Mouse (Mus musculus) hindbrain, embryonic 10.5 days (tissue): ENCODE results near the gene Tgif2. TPM values are rescaled to one million over a fixed set of nuclear protein-coding genes. Genes with fewer than 3 reads are reported as not detected.
A peak's percentile ranks its signal among the peaks of the same experiment; 100 is the strongest.
"Not testable (repeated sequence)": the region's sequence is repeated elsewhere in the genome, so short reads cannot be mapped to it uniquely, and the experiment has no call there.

ENCODE experiments used
- DNase-seq: peaks from one replicate; pipeline ENCODE4 v3.0.0-alpha.2; 2017; ENCODE audit warnings: low spot score
- H3K27ac ChIP-seq: fragments of 300-500 bp; sonication (generic); 2 replicates; pipeline ENCODE4 v1.5.1; 2016; ENCODE audit warnings: mild to moderate bottlenecking, moderate library complexity
- H3K27me3 ChIP-seq: fragments of 300-500 bp; sonication (generic); 2 replicates; pipeline ENCODE4 v1.6.1; 2016; ENCODE audit warnings: mild to moderate bottlenecking; ENCODE audit not compliant: poor library complexity, insufficient read depth, severe bottlenecking
- H3K36me3 ChIP-seq: fragments of 300-500 bp; sonication (generic); 2 replicates; pipeline ENCODE4 v1.6.1; 2016; ENCODE audit warnings: mild to moderate bottlenecking, moderate library complexity
- H3K4me1 ChIP-seq: fragments of 300-500 bp; sonication (generic); replicated peaks from 2 replicates; pipeline ENCODE4 v1.6.1; 2016; ENCODE audit warnings: mild to moderate bottlenecking
- H3K4me3 ChIP-seq: fragments of 300-500 bp; sonication (generic); 2 replicates; pipeline ENCODE4 v1.5.1; 2016; ENCODE audit warnings: mild to moderate bottlenecking, moderate library complexity
- H3K9me3 ChIP-seq: fragments of 300-500 bp; sonication (generic); 2 replicates; pipeline ENCODE4 v1.6.1; 2016; ENCODE audit warnings: mild to moderate bottlenecking, moderate library complexity
- WGBS: fragments of 180-500 bp; shearing (Covaris S2); methylation state at CpG from one replicate; pipeline ENCODE4 v1.1.7; 2016; 5-methylcytosine and 5-hydroxymethylcytosine counted together
- polyA plus RNA-seq: library from polyadenylated mRNA; unstranded; fragments of >200 nt; fragmentation: Nextera tagmentation; extraction: Ambion mirVana; gene quantifications from 2 replicates; pipeline ENCODE4 v1.2.1, GENCODE M21; 2016

Gene Tgif2
- 88.4 and 90.3 TPM in 2 replicates for polyA plus RNA-seq

DNA sequence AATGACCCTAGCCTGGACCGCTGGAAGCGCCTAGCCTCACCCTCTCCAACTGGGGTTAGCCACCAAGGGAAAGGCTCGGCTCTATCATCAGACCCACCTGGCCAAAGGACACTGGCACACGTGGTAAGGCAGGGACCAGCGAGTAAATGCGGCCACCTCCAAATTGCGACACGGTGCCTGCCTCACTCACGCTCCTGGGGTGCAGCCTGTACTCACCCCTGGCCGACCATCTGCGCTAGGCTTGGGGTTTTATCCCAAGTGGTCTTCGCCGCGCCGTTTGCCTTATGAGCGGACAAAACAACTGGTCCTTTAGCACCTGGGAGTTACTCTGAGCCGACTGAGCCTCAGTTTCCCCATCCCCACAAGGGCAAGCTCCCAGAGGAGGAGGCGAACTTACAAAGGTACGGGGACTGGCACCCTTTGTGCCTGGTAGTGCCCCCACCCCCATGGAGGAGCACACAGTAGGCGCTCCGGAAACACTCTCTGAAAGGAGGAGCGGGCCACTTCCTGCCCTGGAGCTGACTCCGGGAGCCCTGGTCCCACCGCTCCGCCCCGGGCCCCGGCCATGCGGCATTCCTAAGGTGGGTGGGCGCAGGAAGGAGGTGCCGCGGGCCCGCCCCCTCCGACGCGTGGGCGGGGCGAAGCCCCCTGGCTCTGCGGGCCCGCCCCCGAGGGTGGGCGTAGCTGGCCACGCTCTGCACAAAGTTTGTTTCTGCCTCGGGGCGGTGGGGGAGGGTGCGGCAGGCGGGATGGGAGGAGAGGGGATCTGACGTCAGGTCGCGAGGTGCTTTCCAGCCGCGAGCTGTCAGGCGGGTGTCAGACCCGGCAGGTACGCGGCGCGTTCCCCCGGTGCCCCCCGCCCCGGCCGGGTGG is at the start of gene Tgif2:
Tgif2 (plus strand) TSS at position 689 of the 873 bp plus-strand sequence.
- Histone ChIP-seq H3K36me3 (peaks cover 43% of the 10 kb centered on the region), H3K4me1 (peaks cover 52% of the 10 kb centered on the region), H3K27ac (peak within 1 kb of the TSS; percentile 98), H3K4me3 (peak within 1 kb of the TSS; percentile 96), H3K27me3 (no peaks in the 10 kb centered on the region), H3K9me3 (no peaks in the 10 kb centered on the region)
- DNase-seq: peak; percentile 96
- 1% methylated on average over 61 of the region's 61 CpGs for WGBS

DNA sequence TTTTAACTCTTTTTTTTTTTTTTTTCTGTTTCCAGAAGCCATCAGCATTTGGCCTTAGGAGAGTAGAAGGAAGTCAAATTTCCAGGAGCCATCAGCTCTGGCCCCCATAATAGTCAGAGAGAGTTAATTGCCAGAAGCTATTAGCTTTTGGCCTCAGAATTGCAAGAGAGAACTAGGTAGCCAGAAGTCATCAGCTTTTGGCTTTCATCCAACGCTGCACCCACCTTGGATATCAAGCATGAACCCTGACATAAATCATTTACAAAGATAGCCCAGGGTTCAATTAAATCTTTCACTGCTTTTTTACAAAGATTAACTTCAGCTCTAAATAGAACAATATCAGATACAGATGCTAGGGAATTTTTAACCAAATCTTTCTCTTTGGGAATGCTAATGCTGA is 41.3 kb upstream of the Tgif2 start:
- Histone ChIP-seq H3K36me3 (no peaks in the 10 kb centered on the region), H3K27me3 (no peaks in the 10 kb centered on the region), H3K4me3 (no peak overlapping the region), H3K9me3 (no peaks in the 10 kb centered on the region), H3K27ac (no peak overlapping the region), H3K4me1 (no peaks in the 10 kb centered on the region)
- DNase-seq: no peak
- 93% methylated on average over 1 of the region's 1 CpGs for WGBS

DNA sequence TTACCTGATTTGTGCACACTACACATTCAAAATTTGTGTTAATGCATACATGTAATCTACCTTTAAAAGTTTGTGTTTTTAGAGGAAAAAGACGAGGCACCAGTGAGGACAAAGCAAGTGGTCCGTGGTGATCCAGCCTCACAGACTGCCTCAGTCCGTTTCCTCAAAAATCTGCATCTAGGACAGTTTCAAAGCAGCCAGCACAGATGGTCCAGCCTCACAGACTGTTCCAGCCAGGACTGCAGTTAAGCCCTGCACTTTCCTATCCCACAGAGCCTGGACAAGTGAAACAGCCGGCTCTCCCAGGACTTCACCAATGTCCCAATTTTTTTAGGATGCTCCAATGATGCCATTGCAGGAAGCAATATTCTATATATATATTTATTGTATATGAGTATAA is 38.8 kb upstream of the Tgif2 start:
- H3K9me3 ChIP-seq: no peaks in the 10 kb centered on the region
- no peak overlapping the region for H3K27ac ChIP-seq
- H3K27me3 ChIP-seq: no peaks in the 10 kb centered on the region
- no peaks in the 10 kb centered on the region for H3K4me1 ChIP-seq
- no peak overlapping the region for H3K4me3 ChIP-seq
- no peak for DNase-seq
- H3K36me3 ChIP-seq: no peaks in the 10 kb centered on the region
- 77% methylated on average over 4 of the region's 4 CpGs for WGBS

DNA sequence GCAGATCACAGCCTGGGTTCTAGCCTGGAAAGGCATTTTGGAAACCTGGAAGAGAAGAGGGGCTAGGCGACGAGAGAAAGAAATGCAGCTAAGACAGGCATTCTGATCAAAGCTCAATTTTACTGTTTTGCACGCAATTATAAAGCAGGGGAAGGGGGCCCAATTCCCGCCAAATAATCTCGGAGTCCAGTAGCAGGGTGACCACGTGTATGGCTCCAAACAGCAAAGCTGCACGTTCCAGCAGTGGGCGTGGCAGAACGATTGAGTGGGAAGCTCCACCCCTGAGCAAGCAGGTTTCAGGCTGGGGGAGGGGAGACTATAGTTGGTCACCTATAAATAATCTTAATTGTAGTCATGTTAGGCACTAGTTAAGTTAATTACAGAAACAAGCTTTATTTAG is 37.7 kb upstream of the Tgif2 start:
- not testable (repeated sequence) for H3K4me1 ChIP-seq, DNase-seq, H3K27ac ChIP-seq, H3K27me3 ChIP-seq, H3K36me3 ChIP-seq, H3K4me3 ChIP-seq, H3K9me3 ChIP-seq
- WGBS: 58% methylated on average over 9 of the region's 9 CpGs

- H3K9me3 ChIP-seq: no peaks in the 10 kb centered on the region
- no peak for DNase-seq
- H3K4me3 ChIP-seq: no peak overlapping the region
- no peaks in the 10 kb centered on the region for H3K36me3 ChIP-seq
- 74% methylated on average over 4 of the region's 4 CpGs for WGBS
- no peak overlapping the region for H3K27ac ChIP-seq
- no peaks in the 10 kb centered on the region for H3K27me3 ChIP-seq
- no peaks in the 10 kb centered on the region for H3K4me1 ChIP-seq
Measured at GRCm38 (mm10) chr2:156803698-156804372, 36.0 kb upstream of the Tgif2 start.

DNA sequence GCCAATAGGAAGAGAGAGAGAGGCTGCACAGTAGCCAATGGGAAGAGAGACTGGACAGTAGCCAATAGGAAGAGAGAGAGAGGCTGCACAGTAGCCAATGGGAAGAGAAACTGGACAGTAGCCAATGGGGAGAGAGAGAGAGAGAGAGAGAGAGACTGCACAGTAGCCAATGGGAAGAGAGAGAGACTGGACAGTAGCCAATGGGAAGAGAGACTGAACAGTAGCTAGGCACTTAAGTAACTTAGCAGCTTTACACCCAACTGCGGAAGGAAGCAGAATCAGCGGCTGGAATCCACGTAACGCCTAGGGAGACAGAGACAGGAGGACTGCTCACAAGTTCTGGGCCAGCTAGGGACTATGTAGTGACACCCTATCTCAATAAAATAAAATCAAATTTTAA is 35.2 kb upstream of the Tgif2 start:
- Histone ChIP-seq H3K36me3 (no peaks in the 10 kb centered on the region), H3K27ac (no peak overlapping the region), H3K27me3 (no peaks in the 10 kb centered on the region), H3K9me3 (no peaks in the 10 kb centered on the region), H3K4me1 (no peaks in the 10 kb centered on the region), H3K4me3 (no peak overlapping the region)
- 91% methylated on average over 4 of the region's 4 CpGs for WGBS
- DNase-seq: no peak

GRCm38 (mm10) chr2:156806886-156807285 is 32.9 kb upstream of the Tgif2 start:
- H3K4me1 ChIP-seq: peaks cover 3% of the 10 kb centered on the region; the same call in 1 of the 2 replicates
- H3K36me3 ChIP-seq: no peaks in the 10 kb centered on the region
- H3K9me3 ChIP-seq: no peaks in the 10 kb centered on the region
- no peak overlapping the region for H3K4me3 ChIP-seq
- no peaks in the 10 kb centered on the region for H3K27me3 ChIP-seq
- no peak for DNase-seq
- H3K27ac ChIP-seq: no peak overlapping the region
- WGBS: 79% methylated on average over 6 of the region's 6 CpGs

DNA sequence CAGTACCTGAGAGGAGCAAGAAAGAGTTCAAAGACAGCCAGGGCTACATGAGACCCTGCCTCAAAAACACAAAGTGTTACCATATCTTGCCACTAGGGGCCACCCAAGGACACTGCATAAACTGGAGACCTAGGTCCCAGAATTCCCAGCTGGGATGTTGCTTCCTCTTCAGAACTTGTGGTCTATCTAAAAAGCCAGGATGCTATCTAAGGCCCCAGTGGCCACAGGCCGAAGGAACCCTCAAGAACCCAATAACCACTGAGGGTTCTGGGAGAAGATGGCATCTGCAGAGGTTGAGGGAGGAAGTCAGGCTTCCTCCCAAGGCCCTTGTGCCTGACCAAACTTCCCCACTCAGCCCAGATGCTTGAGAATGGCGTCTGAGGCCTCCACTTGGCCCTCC is 30.2 kb upstream of the Tgif2 start:
- peak; percentile 71 for DNase-seq
- peaks cover 19% of the 10 kb centered on the region for H3K4me1 ChIP-seq

GRCm38 (mm10) chr2:156810716-156811115 is 29.1 kb upstream of the Tgif2 start:
- no peak for DNase-seq
- no peaks in the 10 kb centered on the region for H3K9me3 ChIP-seq
- H3K27ac ChIP-seq: no peak overlapping the region
- no peaks in the 10 kb centered on the region for H3K36me3 ChIP-seq
- H3K27me3 ChIP-seq: no peaks in the 10 kb centered on the region
- H3K4me1 ChIP-seq: peaks cover 30% of the 10 kb centered on the region
- WGBS: 97% methylated on average over 10 of the region's 10 CpGs
- no peak overlapping the region for H3K4me3 ChIP-seq

More for the DNA sequence above, 30.2 kb upstream of the Tgif2 start:
- Histone ChIP-seq H3K36me3 (no peaks in the 10 kb centered on the region), H3K27ac (peak overlapping the region; percentile 66; the same call in 1 of the 2 replicates), H3K9me3 (no peaks in the 10 kb centered on the region), H3K27me3 (no peaks in the 10 kb centered on the region), H3K4me3 (no peak overlapping the region)
- 62% methylated on average over 2 of the region's 2 CpGs for WGBS

- 82% methylated on average over 5 of the region's 5 CpGs for WGBS
- Histone ChIP-seq H3K9me3 (no peaks in the 10 kb centered on the region), H3K4me1 (peaks cover 32% of the 10 kb centered on the region), H3K27me3 (no peaks in the 10 kb centered on the region), H3K27ac (no peak overlapping the region), H3K4me3 (no peak overlapping the region), H3K36me3 (no peaks in the 10 kb centered on the region)
- DNase-seq: no peak
Measured at GRCm38 (mm10) chr2:156811556-156811955, 28.3 kb upstream of the Tgif2 start.

GRCm38 (mm10) chr2:156814344-156814801 is 25.4 kb upstream of the Tgif2 start:
- Histone ChIP-seq H3K4me1 (peaks cover 32% of the 10 kb centered on the region), H3K4me3 (no peak overlapping the region), H3K9me3 (no peaks in the 10 kb centered on the region), H3K27me3 (no peaks in the 10 kb centered on the region), H3K27ac (0 out of 2 replicates have a peak overlapping the region, but pooled peaks have one; percentile 57), H3K36me3 (no peaks in the 10 kb centered on the region)
- peak; percentile 9 for DNase-seq
- WGBS: 13% methylated on average over 8 of the region's 8 CpGs

- no peaks in the 10 kb centered on the region for H3K9me3 ChIP-seq
- DNase-seq: no peak
- peaks cover 29% of the 10 kb centered on the region for H3K4me1 ChIP-seq
- H3K36me3 ChIP-seq: no peaks in the 10 kb centered on the region
- H3K4me3 ChIP-seq: no peak overlapping the region
- H3K27me3 ChIP-seq: no peaks in the 10 kb centered on the region
- 38% methylated on average over 5 of the region's 5 CpGs for WGBS
- 0 out of 2 replicates have a peak overlapping the region, but pooled peaks have one; percentile 57 for H3K27ac ChIP-seq
Measured at GRCm38 (mm10) chr2:156814893-156815292, 24.9 kb upstream of the Tgif2 start.

DNA sequence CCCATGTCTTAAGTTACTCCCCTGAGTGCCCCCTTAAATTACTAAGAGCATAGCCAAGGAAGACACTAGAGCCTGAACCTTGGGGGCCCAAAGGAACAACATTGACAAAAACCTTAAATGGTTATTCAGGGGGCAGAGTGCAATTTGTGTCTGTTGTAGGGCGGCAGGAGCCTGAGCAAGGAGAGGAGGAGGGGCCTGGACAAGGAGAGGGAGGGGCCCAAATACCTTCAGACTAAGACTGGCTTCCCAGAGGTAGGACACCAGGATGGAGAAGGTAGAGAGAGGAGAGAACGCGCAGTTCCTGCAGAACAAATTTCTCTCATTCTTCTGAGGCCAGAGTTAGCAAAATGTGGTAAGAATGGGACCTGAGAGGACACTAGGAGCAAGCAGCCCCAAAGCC is 24.4 kb upstream of the Tgif2 start:
- Histone ChIP-seq H3K4me3 (no peak overlapping the region), H3K36me3 (no peaks in the 10 kb centered on the region), H3K9me3 (no peaks in the 10 kb centered on the region), H3K4me1 (peaks cover 29% of the 10 kb centered on the region), H3K27me3 (no peaks in the 10 kb centered on the region), H3K27ac (no peak overlapping the region)
- DNase-seq: no peak
- 65% methylated on average over 3 of the region's 3 CpGs for WGBS
